Mouse (Mus musculus): ENCODE data around the gene Rgs8.

Rgs8 gene

DNA sequence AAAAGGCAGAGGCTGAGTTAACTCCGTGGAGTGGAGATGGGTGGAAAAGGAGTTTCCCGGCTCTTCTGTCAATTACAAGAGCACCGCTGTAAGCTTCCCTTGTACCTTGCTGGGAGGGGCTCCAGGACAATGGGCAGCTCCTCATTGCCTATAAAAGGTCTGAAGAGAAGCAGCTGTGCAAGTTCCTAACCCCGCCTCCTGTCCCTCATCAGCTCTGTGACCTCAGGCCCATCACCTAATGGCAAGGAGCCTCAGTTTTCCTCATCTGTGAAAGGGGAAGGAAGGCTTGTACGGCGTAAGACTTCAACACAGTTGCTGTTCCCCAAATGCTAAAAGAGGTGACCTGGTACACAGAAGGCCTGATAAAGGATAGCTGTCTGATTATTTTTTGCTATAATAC is 24.8 kb downstream of the Rgs8 start:
- no peak for DNase-seq

DNA sequence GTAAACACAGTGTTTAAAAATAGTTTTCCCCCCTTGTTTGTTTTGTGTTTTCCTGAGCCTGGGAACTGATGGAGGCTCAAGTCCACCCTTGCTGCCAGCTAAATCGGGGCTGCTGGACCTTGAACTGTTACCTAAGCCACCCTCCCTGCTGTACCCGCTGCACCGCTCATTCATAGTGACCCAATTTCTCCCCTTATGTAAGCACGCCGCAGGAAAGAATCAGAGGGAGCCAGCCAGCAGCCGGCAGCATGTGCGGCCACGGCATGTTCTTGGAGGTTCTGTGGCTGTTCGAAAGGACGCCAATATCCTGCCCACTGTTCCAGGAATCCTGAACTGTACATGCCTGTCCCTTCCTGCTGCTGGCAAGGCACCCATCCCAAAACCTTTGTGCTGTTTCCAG is 26.3 kb downstream of the Rgs8 start:
- peak; percentile 89 for DNase-seq

DNA sequence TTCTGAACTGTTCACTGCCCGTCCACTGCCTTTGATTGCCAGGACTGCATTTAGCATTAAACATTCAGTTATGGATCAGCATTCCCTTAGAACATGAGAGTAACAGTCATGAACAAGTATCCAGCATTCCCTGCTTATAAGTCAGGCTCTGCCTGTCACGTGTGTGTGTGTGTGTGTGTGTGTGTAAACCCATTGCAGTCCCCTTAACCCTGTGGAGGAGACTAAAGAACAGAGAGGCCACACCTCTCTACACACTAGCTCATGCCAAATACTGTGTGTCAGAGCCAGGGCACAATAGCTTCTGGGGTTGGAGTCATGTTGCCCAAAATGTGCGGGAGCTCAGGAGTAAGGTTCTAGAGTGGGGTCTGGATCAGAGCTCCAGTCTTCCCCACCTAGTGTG is 26.8 kb downstream of the Rgs8 start:
- peak; percentile 7 for DNase-seq

GRCm38 (mm10) chr1:153680363-153680762 is 27.5 kb downstream of the Rgs8 start:
- DNase-seq = no peak

DNA sequence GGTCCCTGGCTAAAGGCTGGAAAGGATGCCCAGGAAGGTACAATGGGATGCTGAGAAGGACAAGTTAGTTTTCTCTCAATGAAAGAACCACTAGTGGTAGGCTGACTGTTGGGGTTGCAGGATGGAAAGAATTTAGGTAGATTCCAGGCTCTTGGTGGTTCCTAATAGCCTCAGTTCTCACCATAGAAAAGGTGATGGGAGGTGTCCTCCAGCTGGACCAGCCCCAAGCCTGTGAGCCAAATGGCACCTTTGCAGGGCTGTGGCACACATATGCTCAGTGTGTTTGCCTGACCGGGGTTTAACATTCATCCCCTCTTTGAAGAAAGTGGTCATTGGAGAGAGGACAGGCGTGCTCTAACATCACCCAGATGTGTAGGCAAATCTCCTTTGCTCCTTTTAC is 28.2 kb downstream of the Rgs8 start:
- no peak for DNase-seq

DNA sequence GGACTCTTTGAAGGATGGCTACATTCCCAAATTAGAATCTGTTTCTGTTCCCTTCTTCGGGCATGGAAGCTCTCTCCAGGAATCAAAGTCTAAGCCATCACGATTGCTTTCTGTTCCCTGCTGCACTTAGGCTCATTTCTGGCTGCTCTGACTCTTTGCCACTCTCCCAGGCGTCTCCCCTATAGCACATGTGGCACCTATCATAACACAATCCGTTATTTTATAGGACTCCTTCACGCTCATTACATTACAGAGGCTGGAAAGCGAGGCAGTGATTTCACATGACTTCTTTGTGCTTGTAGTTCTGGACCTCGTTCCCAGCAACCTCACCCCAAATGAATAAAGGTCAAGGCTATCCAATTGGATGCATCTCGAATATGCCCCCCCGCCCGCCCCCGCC is 30.4 kb downstream of the Rgs8 start:
- DNase-seq = no peak

GRCm38 (mm10) chr1:153685630-153686029 is 32.8 kb downstream of the Rgs8 start:
- no peak for DNase-seq

- DNase-seq = no peak
Observed at GRCm38 (mm10) chr1:153692526-153692925, 39.7 kb downstream of the Rgs8 start.

DNA sequence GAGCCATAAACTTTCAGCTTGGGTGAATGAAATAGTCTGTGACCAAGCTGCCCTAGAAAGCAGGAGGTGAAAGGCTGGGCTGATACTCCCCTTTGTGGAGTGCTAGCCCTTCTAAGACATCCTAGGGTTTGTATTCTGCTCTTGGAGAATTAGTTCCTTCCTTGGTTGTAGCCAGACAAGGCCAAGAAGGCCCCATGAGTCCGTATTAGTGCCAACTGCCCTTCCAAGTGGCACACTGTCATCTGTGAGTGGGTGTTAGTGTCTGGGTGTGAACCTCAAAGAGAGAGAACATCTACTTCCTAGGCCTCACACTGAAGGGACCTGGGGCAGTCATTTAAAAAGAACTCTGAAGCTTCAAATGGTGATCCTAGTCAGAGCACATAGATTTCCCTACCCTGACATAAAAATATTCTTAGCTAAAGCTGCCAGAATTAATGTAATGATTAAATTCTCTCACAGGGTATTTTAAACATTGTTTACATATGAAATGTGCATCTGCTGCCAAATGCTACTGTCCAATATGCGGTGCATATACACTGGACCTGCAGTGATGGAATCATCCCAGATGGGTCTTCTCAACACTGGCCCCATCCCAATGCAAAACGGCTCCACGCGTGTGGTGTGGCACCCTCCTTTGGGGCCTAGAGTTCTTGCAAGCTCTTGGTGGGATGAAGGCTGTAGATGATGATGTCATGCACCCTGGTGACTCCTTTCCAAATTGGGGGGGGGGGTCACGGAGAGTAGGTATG is 41.7 kb downstream of the Rgs8 start:
- no peak for DNase-seq

DNA sequence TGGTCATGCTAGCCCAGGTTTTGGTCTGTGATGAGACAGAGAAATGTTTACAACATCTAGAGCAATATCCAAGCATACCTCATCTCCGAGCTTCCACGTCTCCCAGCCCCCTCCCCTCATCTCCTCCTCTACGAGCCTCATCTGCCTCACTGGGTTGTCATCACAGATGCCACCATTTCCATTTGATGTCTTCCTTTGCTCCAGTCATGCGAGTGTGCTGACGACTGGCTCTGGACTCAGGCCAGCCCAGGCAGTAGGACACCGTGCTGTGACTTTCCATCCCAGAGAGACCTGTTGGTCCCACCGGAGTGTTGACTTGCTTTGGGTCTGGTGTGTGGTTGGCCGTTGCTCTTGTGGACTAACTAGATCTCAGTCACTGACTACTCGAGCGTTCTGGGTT is 42.6 kb downstream of the Rgs8 start:
- DNase-seq = no peak

- no peak for DNase-seq
Observed at GRCm38 (mm10) chr1:153696093-153696492, 43.3 kb downstream of the Rgs8 start.

DNA sequence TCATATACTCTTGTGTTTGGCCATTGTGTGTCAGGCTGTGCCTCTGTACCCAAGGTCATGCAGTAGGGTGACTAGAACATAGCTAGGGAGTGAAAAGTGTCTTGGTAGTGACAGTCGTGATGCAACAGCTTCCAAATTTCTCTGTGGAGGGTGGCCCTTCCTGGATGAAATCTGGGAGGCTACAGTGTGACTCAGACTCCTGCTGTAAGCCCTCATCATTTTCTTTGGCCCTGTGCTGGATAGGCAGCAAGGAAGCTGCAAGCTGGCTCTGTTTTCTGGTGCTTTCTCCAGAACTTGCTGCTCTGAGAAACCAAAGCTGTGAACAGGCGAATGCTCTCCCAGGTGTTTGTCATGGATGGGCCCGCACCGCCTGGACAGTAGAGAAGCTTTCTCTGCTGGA is 43.7 kb downstream of the Rgs8 start:
- DNase-seq = no peak

DNA sequence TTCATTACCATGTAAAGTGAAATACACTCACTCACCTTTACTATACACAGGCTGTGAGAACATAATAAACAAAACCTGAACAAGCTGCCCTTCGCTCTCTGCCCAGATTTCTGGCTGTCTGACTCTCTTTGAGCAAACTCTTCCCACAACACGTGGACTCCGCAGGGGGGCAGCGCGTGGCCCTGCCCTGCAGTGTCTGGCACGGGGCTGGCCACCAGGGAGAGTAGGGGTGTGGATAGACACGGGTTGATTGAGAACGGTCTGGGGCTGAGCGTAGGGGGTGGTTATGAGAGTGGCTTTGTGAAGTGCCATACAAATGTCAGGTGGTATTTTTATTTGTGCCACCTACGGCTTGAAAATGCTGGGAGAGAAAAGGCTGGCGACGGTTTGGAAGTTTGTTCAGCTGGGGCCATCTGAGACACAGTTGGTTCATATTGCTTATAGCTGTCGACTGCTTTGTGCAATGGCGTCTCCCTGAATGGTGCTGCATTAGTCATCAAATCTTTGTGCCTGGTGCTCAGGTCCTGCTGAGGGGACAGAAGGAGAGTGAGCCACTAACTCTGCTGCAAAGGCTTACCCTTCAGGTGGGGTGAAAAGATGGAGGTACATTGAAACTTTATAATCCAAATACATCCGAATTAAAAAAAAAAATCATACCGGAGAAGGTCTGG is 44.9 kb downstream of the Rgs8 start:
- DNase-seq = peak; percentile 15

- DNase-seq = peak; percentile 4
Observed at GRCm38 (mm10) chr1:153698311-153699084, 45.7 kb downstream of the Rgs8 start.

DNA sequence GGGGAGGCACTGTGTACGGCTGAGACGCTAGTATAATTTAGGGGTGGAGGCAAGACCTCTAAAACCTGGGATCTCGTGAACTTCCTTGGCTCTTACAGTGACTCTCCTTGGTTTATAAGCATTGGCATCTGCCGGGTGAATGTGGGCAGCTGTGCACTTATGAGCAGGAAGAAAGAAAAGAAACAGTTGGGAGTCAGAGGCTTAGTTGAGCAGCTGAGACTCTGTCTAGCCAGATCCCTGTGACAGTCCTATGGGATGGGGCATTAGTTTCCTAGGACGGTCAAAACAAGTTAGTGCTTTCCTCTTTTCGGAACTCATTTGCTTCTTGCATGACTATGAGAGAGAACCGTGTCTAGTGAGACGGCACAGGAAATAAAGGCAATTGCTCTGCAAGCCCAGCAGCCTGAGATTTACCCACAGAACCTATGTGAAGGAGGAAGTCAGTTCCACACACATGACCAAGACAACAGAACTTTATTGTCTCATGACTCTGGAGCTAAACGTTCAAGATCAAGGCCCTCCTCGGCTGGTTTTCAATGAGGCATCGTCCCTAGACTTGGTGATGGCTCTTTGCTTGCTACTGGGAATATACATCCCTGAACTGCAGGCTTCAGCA is 47.7 kb downstream of the Rgs8 start:
- no peak for DNase-seq

DNA sequence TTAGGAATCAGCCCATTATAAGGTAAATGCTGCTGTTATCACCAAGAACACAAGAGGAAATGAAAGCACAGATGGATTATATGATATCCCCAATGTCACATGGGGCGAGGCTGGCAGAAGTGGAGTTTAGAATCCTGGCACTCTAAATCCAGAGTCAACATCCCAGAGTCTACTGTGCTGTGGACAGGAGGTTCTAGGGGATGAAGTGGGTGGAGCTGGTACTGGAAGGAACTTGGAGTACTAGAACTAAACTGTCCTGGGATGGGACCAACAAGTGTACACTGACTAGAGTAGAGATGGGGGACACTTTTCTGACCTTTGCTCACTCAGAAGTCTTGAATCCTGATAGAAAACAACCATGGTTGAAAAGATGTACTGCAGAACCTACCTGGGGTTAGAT is 48.6 kb downstream of the Rgs8 start:
- no peak for DNase-seq

GRCm38 (mm10) chr1:153702166-153702852 is 49.5 kb downstream of the Rgs8 start:
- DNase-seq = no peak

GRCm38 (mm10) chr1:153702853-153703410 is 50.1 kb downstream of the Rgs8 start:
- no peak for DNase-seq

DNA sequence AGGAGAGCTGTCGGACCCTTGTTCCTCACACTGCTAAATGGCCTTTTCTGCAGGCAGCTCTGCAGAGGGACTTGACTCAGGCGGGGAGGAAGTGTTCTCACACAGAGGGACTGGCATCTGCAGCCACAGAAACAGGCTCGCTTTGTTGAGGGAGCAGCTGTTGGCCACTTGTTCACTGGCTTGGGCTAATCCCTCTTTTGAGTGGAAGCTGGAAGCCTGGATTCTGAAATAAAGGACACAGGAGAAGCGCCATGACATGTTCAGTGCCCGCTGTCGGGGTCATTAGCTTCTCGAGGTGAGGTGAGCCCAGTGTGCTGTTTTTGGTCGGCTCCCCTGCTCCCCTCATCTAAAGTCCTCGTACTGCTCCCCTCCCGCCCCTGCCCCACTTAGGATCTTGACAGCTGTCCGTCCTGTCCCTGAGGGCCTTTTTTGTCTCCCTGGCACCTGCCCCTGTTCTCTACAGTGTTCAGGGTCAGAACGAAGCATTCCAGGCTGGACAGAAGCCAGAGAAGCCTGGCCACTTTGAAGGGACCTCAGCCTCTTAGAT is 50.7 kb downstream of the Rgs8 start:
- DNase-seq = no peak

GRCm38 (mm10) chr1:153704174-153704573 is 51.3 kb downstream of the Rgs8 start:
- no peak for DNase-seq

- no peak for DNase-seq
Observed at GRCm38 (mm10) chr1:153704996-153705395, 52.2 kb downstream of the Rgs8 start.

- DNase-seq = no peak
Observed at GRCm38 (mm10) chr1:153708626-153709025, 55.8 kb downstream of the Rgs8 start.

All from kidney, adult 11 months (tissue).